Mouse (Mus musculus): ENCODE results near the gene Clybl.

- TF ChIP-seq CTCF (IDR thresholded peaks at IDR 0.05; ENCODE audit: low read depth, low read length) (no peak), POLR2A (IDR thresholded peaks at IDR 0.05; ENCODE audit: extremely low read depth, insufficient read depth, low read length) (no peak)
Measured at GRCm38 (mm10) chr14:122349326-122349725, 167.8 kb downstream of the Clybl start.
